In the genomic region with DNA sequence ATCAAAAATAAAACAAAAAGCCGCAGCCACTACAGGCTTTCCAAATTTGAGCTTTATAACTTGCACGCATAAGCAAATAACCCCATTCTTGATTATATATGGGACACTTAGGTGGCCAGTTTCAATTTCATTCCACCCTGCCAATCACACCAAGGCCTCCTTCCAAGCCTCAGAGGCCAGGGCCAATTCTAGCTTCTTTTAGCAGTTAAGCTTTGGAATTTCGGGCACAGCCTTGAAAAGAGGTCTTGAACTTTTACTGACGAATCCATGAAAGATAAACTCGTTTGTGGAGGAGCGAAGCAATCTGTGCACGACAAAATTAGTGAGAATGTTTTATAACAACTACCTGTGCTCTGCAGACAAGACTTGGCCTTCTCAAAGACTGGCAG, we compare ENCODE assay signal across 8 mouse cellular contexts. TPM values are rescaled to one million over a fixed set of nuclear protein-coding genes. Genes with fewer than 3 reads are reported as not detected.
A peak's percentile ranks its signal among the peaks of the same experiment; 100 is the strongest.
DNase-seq lines count a peak whose midpoint lies in the region; ATAC-seq and TF ChIP-seq lines count a peak whose summit lies in the region.

No protein-coding gene starts in this region.

- H3K4me1 ChIP-seq in cortical plate, adult 2 months (ENCODE audit: control insufficient read depth, insufficient read depth, low read length): peaks cover 7% of the 10 kb centered on the region
- peaks cover 30% of the 10 kb centered on the region for H3K4me1 ChIP-seq in hindbrain, embryonic 15.5 days (replicated peaks)
- peaks cover 28% of the 10 kb centered on the region for H3K4me1 ChIP-seq in midbrain, embryonic 15.5 days

- 46% methylated on average over 7 of the region's 7 CpGs for WGBS in hindbrain, embryonic 15.5 days
- 44% methylated on average over 7 of the region's 7 CpGs for WGBS in midbrain, embryonic 15.5 days

- no peak for ATAC-seq in hindbrain, embryonic 15.5 days (ENCODE audit: low FRiP score, low read depth)
- ATAC-seq in midbrain, embryonic 15.5 days (replicated peaks): no peak
- ATAC-seq in monocyte, adult 5-6 weeks (replicated peaks; ENCODE audit: insufficient number of reproducible peaks, low FRiP score, low TSS enrichment, poor library complexity, severe bottlenecking): no peak

- peak overlapping the region; percentile 63 for H3K4me3 ChIP-seq in cortical plate, adult 2 months (ENCODE audit: insufficient read depth, low read length)
- H3K4me3 ChIP-seq in hindbrain, embryonic 15.5 days: peak overlapping the region; percentile 51
- peak overlapping the region; percentile 58 for H3K4me3 ChIP-seq in midbrain, embryonic 15.5 days

- peak overlapping the region; percentile 14 for H3K27ac ChIP-seq in cortical plate, adult 2 months (ENCODE audit: insufficient read depth, low read length)
- H3K27ac ChIP-seq in hindbrain, embryonic 15.5 days (replicated peaks): peak overlapping the region; percentile 94
- peak overlapping the region; percentile 94 for H3K27ac ChIP-seq in midbrain, embryonic 15.5 days

- H3K36me3 ChIP-seq in hindbrain, embryonic 15.5 days: peaks cover 23% of the 10 kb centered on the region
- H3K36me3 ChIP-seq in midbrain, embryonic 15.5 days (replicated peaks): peaks cover 4% of the 10 kb centered on the region; the same call in 1 of the 2 replicates

- H3K4me2 ChIP-seq in hindbrain, embryonic 15.5 days: peak overlapping the region; percentile 82
- H3K4me2 ChIP-seq in midbrain, embryonic 15.5 days: peak overlapping the region; percentile 87

- H3K9ac ChIP-seq in hindbrain, embryonic 15.5 days: peak overlapping the region; percentile 51
- H3K9ac ChIP-seq in midbrain, embryonic 15.5 days: peak overlapping the region; percentile 57

- H3K27me3 ChIP-seq in hindbrain, embryonic 15.5 days: 0 out of 2 replicates have a peak, but pooled peaks cover 3% of the 10 kb centered on the region
- no peaks in the 10 kb centered on the region for H3K27me3 ChIP-seq in midbrain, embryonic 15.5 days (replicated peaks)

- no peaks in the 10 kb centered on the region for H3K9me3 ChIP-seq in hindbrain, embryonic 15.5 days
- H3K9me3 ChIP-seq in midbrain, embryonic 15.5 days: no peaks in the 10 kb centered on the region

- peak; percentile 39 for DNase-seq in kidney, adult 9 months
- DNase-seq in kidney, postnatal 25 days: no peak
- DNase-seq in frontal cortex, adult 2 months (ENCODE audit: extremely low spot score in 1 of 2, low spot score in 1 of 2): no peak
- DNase-seq in urinary bladder, postnatal 25 days (ENCODE audit: low spot score): no peak

- no peak for TF ChIP-seq CTCF in cortical plate, adult 2 months (IDR thresholded peaks at IDR 0.05; ENCODE audit: extremely low read depth, insufficient read depth, low read length)

- no peak for TF ChIP-seq POLR2A in cortical plate, adult 2 months (IDR thresholded peaks at IDR 0.05; ENCODE audit: extremely low read depth, insufficient read depth, low read length)

RNA-seq across cellular contexts. Expression of gene Sfxn3, which starts 10.4 kb away (rescaled TPM):
- polyA plus RNA-seq in cortical plate, adult 2 months (2012; rRNA removed): 113 and 119 TPM in 2 replicates
- polyA plus RNA-seq in hindbrain, embryonic 15.5 days (2015; fragmentation: Nextera tagmentation; extraction: Ambion mirVana): 74.7 and 90.5 TPM in 2 replicates
- polyA plus RNA-seq in midbrain, embryonic 15.5 days (2015; fragmentation: Nextera tagmentation; extraction: Ambion mirVana): 89.6 and 97.2 TPM in 2 replicates
- 19.7 to 41.4 TPM (median 22.3 TPM) in 3 replicates for total RNA-seq in monocyte, adult 5-6 weeks (2017)
- polyA plus RNA-seq in frontal cortex, adult 2 months (2012; rRNA removed): 103 and 108 TPM in 2 replicates

RNA-seq across cellular contexts. Expression of gene Pdzd7, which starts 12.2 kb away (rescaled TPM):
- polyA plus RNA-seq in cortical plate, adult 2 months (2012; rRNA removed): 7.5 and 8.8 TPM in 2 replicates
- 2.6 and 3.2 TPM in 2 replicates for polyA plus RNA-seq in hindbrain, embryonic 15.5 days (2015; fragmentation: Nextera tagmentation; extraction: Ambion mirVana)
- polyA plus RNA-seq in midbrain, embryonic 15.5 days (2015; fragmentation: Nextera tagmentation; extraction: Ambion mirVana): 3.2 and 4.1 TPM in 2 replicates
- total RNA-seq in monocyte, adult 5-6 weeks (2017): not detected in 3 replicates
- polyA plus RNA-seq in frontal cortex, adult 2 months (2012; rRNA removed): 7.6 and 7.7 TPM in 2 replicates

RNA-seq across cellular contexts. Expression of gene Kazald1, which starts 17.3 kb away (rescaled TPM):
- 6.8 and 9.1 TPM in 2 replicates for polyA plus RNA-seq in cortical plate, adult 2 months (2012; rRNA removed)
- 2.3 and 2.6 TPM in 2 replicates for polyA plus RNA-seq in hindbrain, embryonic 15.5 days (2015; fragmentation: Nextera tagmentation; extraction: Ambion mirVana)
- 1.3 TPM in 2 replicates for polyA plus RNA-seq in midbrain, embryonic 15.5 days (2015; fragmentation: Nextera tagmentation; extraction: Ambion mirVana)
- 1.2 TPM in 1 of 3 replicates, not detected in the others for total RNA-seq in monocyte, adult 5-6 weeks (2017)
- 4.3 and 5.3 TPM in 2 replicates for polyA plus RNA-seq in frontal cortex, adult 2 months (2012; rRNA removed)

RNA-seq across cellular contexts. Expression of gene Lzts2, which starts 43.5 kb away (rescaled TPM):
- 39.3 and 40.1 TPM in 2 replicates for polyA plus RNA-seq in cortical plate, adult 2 months (2012; rRNA removed)
- polyA plus RNA-seq in hindbrain, embryonic 15.5 days (2015; fragmentation: Nextera tagmentation; extraction: Ambion mirVana): 25.4 and 28.7 TPM in 2 replicates
- polyA plus RNA-seq in midbrain, embryonic 15.5 days (2015; fragmentation: Nextera tagmentation; extraction: Ambion mirVana): 25.2 and 28.6 TPM in 2 replicates
- 1.5 TPM in 1 of 3 replicates, not detected in the others for total RNA-seq in monocyte, adult 5-6 weeks (2017)
- polyA plus RNA-seq in frontal cortex, adult 2 months (2012; rRNA removed): 34.7 and 37.1 TPM in 2 replicates

RNA-seq across cellular contexts. Expression of gene Mrpl43, which starts 51.5 kb away (rescaled TPM):
- 68.3 and 70.8 TPM in 2 replicates for polyA plus RNA-seq in cortical plate, adult 2 months (2012; rRNA removed)
- 88.6 and 94.7 TPM in 2 replicates for polyA plus RNA-seq in hindbrain, embryonic 15.5 days (2015; fragmentation: Nextera tagmentation; extraction: Ambion mirVana)
- 86.9 and 88.0 TPM in 2 replicates for polyA plus RNA-seq in midbrain, embryonic 15.5 days (2015; fragmentation: Nextera tagmentation; extraction: Ambion mirVana)
- total RNA-seq in monocyte, adult 5-6 weeks (2017): 32.9 to 51.9 TPM (median 38.9 TPM) in 3 replicates
- polyA plus RNA-seq in frontal cortex, adult 2 months (2012; rRNA removed): 73.3 and 80.2 TPM in 2 replicates

Comparison
In these comparisons a context has a peak if more than half of its experiments do, and no peak if none do; other contexts are left out.
1. H3K27ac ChIP-seq: peak in every context shown above with its lines; median percentile 94 in hindbrain, embryonic 15.5 days; 94 in midbrain, embryonic 15.5 days; 14 in cortical plate, adult 2 months.